Mouse (Mus musculus): Measurements from ENCODE around the gene Tmem98.

Gene Tmem98

DNA sequence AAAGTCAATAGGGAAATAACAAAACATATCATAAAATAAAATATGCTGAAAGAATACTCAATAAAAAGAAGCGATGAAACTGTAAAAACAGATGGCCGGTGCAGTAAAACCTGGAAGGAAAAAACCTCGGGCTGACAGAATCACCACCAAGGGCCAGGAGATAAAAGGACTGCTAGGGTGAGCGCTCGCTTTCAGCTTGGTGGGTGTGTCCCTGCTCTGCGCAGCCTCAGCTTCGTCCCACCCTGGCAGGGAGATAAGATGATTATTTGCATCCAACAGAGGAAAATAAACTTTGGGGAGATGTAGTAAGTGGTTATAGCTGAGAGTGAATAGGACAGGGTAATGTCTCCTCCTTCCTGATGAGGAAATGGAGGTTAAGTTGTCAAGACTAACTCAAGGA is 44.9 kb downstream of the Tmem98 start:
- no peak for DNase-seq

DNA sequence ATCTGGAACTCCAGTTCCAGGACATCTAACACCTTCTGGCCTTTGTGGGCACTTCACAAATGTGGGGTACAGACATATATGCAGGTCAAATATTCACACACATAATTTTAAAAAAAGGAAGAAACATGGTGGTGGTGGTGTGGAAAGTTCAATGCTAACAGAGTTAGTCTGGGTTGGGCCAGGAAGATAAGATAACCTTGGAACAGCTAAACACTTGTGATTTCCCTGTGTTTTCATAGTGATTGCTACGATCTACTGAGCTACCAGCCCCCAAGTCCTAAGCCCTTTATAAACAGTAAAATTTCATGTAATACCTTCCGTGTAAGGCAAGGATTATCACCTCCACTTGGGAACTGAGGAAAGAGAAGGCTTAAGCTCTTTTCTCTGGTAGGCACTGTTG is 46.9 kb downstream of the Tmem98 start:
- no peak for DNase-seq

DNA sequence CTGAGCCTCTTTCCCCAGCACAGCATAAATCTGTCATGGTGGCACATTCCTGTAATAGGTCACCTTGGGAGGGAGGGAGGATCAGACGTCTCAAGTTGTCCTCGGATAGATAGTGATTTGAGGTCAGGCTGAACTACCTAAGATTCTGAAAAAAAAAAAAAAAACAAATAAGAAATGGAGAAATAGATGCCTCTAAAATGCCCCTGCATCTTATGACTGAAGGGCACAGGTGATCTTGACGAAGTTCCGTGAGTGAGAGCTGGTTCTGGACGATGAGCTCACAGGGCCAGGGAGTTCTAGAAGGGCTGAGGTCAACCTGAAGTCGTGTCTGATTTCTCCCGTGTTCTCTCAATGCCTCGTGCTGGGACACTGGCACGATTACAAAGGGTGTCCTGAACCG is 48.1 kb downstream of the Tmem98 start, which contains the start of gene Spaca3:
Gene Spaca3, plus strand, starts transcription at position 301 of the 400 bp plus-strand sequence.
- no peak for DNase-seq

DNA sequence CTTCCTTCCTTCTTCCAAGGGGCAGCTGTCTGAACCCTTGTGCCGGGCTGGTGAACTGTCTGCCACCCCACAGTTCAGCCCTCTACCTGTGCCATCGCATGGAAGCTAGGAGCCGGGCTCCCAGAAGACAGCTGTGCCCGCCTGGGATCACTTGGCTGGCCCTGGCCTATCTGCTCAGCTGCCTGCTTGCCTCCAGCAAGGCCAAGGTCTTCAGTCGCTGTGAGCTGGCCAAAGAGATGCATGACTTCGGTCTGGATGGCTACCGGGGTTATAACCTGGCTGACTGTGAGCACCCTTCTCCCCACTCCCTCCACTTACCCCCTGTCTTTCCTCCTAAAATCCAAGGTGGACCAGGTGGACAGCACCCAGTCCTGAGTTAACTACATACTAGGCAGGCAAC is 53.0 kb downstream of the Tmem98 start:
- DNase-seq: no peak

DNA sequence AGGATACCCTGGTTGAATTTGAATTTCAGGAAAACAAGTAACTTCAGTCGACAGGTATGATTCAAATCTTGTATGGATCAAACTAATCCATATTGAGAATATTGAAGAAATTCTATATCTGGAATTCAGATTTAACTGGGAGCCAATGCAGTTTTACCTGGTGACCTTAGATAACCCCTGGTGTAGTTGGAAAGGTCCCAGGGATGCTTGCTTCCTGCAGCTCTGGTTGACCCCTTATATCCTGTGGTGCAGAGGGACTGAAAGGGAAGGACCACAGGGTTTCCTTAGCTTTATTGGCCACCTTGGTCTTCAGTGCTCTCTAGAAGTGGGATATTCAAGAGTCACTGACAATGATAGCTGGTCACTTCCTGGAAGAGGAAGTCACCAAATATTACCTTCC is 58.1 kb downstream of the Tmem98 start:
- no peak for DNase-seq

Measured in kidney, postnatal 25 days (tissue).